8 mouse cellular contexts compared by ENCODE assay signal in the genomic region with DNA sequence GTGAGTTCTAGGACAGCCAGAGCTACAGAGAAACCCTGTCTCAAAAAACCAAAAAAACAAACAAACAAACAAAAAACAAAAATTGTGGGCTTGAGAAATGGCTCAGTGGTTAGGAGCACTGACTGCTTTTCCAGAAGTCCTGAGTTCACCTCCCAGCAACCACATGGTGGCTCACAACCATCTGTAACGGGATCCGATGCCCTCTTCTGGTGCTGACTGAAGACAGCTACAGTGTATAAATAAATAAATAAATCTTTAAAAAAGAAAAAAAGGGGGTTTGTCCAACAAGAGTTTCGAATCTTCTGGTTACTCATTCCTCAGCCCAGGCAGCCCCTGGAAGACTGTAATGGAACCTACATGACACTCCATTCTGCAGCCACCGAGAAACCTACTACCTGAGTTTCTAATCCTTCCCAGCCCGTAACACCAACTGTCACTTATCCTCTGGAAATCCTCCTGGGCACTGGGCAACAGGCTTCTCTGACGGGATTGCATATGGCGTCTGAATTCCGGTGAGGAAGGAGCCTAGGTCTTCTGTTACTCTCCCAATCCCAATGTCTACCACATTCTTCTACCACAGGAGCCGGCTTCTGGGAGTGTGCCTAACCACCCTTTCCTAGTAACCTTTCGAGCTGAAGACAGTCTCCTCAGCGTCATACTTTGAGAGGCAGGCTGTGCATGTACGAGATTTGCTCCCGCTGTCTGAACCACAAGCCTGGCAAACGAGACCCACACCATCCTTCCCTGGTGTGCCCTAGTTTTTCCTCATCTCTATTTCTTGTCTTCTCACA. TPM values are rescaled to one million over a fixed set of nuclear protein-coding genes. Genes with fewer than 3 reads are reported as not detected.
DNase-seq lines count a peak whose midpoint lies in the region; ATAC-seq and TF ChIP-seq lines count a peak whose summit lies in the region.

No protein-coding gene starts in this region.

- WGBS in kidney, adult 2 months, result 51% methylated on average over 14 of the region's 14 CpGs
- WGBS in heart, embryonic 16.5 days, result 56% methylated on average over 14 of the region's 14 CpGs
- WGBS in midbrain, embryonic 11.5 days, result 70% methylated on average over 14 of the region's 14 CpGs

- TF ChIP-seq CTCF in kidney, adult 2 months (conservative IDR thresholded peaks at IDR 0.05; ENCODE audit: insufficient read depth, insufficient read length, low read depth, low read length), result 0 out of 2 replicates have a peak, but pooled peaks have one; percentile 14
- TF ChIP-seq CTCF in MEL (IDR thresholded peaks at IDR 0.05 in 2 of 3, conservative IDR thresholded peaks at IDR 0.05 in 1 of 3; ENCODE audit: control insufficient read depth in 1 of 3, insufficient read depth in 1 of 3, low read depth in 2 of 3, low read length in 3 of 3, poor library complexity in 1 of 3, severe bottlenecking in 1 of 3), result peak in 2 of 3 experiments; percentile 7 to 39; a peak in 2 of 6 replicates

- no peaks in the 10 kb centered on the region for H3K27me3 ChIP-seq in kidney, adult 2 months (replicated peaks; ENCODE audit: control insufficient read depth, insufficient read depth, low read length)
- no peaks in the 10 kb centered on the region for H3K27me3 ChIP-seq in MEL (ENCODE audit: control insufficient read depth in 1 of 2, insufficient read depth in 2 of 2, low read length in 2 of 2)
- H3K27me3 ChIP-seq in heart, embryonic 16.5 days (ENCODE audit: control insufficient read depth, insufficient read depth, low read length), result no peaks in the 10 kb centered on the region
- no peaks in the 10 kb centered on the region for H3K27me3 ChIP-seq in midbrain, embryonic 11.5 days (ENCODE audit: control insufficient read depth, insufficient read depth, low read length)

- peak overlapping the region; percentile 80 for H3K4me3 ChIP-seq in kidney, adult 2 months (ENCODE audit: insufficient read depth, low read depth, low read length)
- peak overlapping the region; percentile 39 to 88 for H3K4me3 ChIP-seq in MEL (ENCODE audit: control insufficient read depth in 1 of 2, insufficient read depth in 1 of 2, low read depth in 2 of 2, low read length in 2 of 2)
- peak overlapping the region; percentile 91 for H3K4me3 ChIP-seq in heart, embryonic 16.5 days (ENCODE audit: low read length)
- H3K4me3 ChIP-seq in midbrain, embryonic 11.5 days (ENCODE audit: low read depth, low read length), result peak overlapping the region; percentile 70; the same call in 1 of the 2 replicates

- H3K9ac ChIP-seq in MEL (ENCODE audit: control insufficient read depth, low read depth, low read length, poor library complexity, severe bottlenecking), result peak overlapping the region; percentile 28
- H3K9ac ChIP-seq in heart, embryonic 16.5 days (ENCODE audit: low read length), result peak overlapping the region; percentile 96
- H3K9ac ChIP-seq in midbrain, embryonic 11.5 days (ENCODE audit: low read length), result peak overlapping the region; percentile 97

- DNase-seq in kidney, adult 2 months, result no peak
- no peak for DNase-seq in kidney, adult 11 months
- no peak for DNase-seq in MEL (ENCODE audit: low read depth, low spot score)
- peak; percentile 87 for DNase-seq in midbrain, embryonic 11.5 days (ENCODE audit: low spot score, missing footprints)
- no peak for DNase-seq in thymus, postnatal 14 days
- no peak for DNase-seq in layer of hippocampus, adult 9-10 months (ENCODE audit: low spot score)
- DNase-seq in T-cell, adult 2 months (ENCODE audit: low spot score), result no peak

- no peak overlapping the region for H3K27ac ChIP-seq in kidney, adult 2 months (ENCODE audit: insufficient read depth, low read depth, low read length)
- peak overlapping the region; percentile 21 for H3K27ac ChIP-seq in MEL (ENCODE audit: control insufficient read depth, low read depth, low read length)
- H3K27ac ChIP-seq in heart, embryonic 16.5 days (ENCODE audit: low read length), result peak overlapping the region; percentile 98
- no peak overlapping the region for H3K27ac ChIP-seq in midbrain, embryonic 11.5 days (ENCODE audit: low read depth, low read length)

- no peak for ATAC-seq in heart, embryonic 16.5 days (replicated peaks; ENCODE audit: extremely low read depth, insufficient read depth, low FRiP score)
- no peak for ATAC-seq in midbrain, embryonic 11.5 days (ENCODE audit: low FRiP score)

- no peak for TF ChIP-seq EP300 in MEL (IDR thresholded peaks at IDR 0.05; ENCODE audit: low read depth in 1 of 2, low read length in 2 of 2)

- no peaks in the 10 kb centered on the region; the same call in 1 of the 2 replicates for H3K36me3 ChIP-seq in kidney, adult 2 months (ENCODE audit: control insufficient read depth, insufficient read depth, low read length)
- peaks cover 6 to 7% of the 10 kb centered on the region in 2 experiments for H3K36me3 ChIP-seq in MEL (ENCODE audit: control insufficient read depth in 1 of 2, insufficient read depth in 2 of 2, low read length in 2 of 2)
- peaks cover 25% of the 10 kb centered on the region for H3K36me3 ChIP-seq in heart, embryonic 16.5 days (ENCODE audit: control insufficient read depth, insufficient read depth)
- H3K36me3 ChIP-seq in midbrain, embryonic 11.5 days (ENCODE audit: control insufficient read depth, insufficient read depth, low read length), result peaks cover 10% of the 10 kb centered on the region

- TF ChIP-seq RAD21 in MEL (IDR thresholded peaks at IDR 0.05; ENCODE audit: low read depth, low read length), result no peak

- peaks cover 17% of the 10 kb centered on the region for H3K79me2 ChIP-seq in MEL (ENCODE audit: control insufficient read depth, insufficient read depth, low read length, poor library complexity)

- H3K4me2 ChIP-seq in heart, embryonic 16.5 days (ENCODE audit: low read depth, low read length), result peak overlapping the region; percentile 80
- H3K4me2 ChIP-seq in midbrain, embryonic 11.5 days, result peak overlapping the region; percentile 81

- H3K4me1 ChIP-seq in kidney, adult 2 months (ENCODE audit: control insufficient read depth, insufficient read depth, low read length), result peaks cover 9% of the 10 kb centered on the region; the same call in 1 of the 2 replicates
- peaks cover 3 to 12% of the 10 kb centered on the region in 2 experiments; a peak in 3 of 4 replicates for H3K4me1 ChIP-seq in MEL (ENCODE audit: control insufficient read depth in 1 of 2, insufficient read depth in 2 of 2, low read length in 2 of 2)
- H3K4me1 ChIP-seq in heart, embryonic 16.5 days (ENCODE audit: control insufficient read depth, insufficient read depth, low read length), result peaks cover 13% of the 10 kb centered on the region
- peaks cover 9% of the 10 kb centered on the region for H3K4me1 ChIP-seq in midbrain, embryonic 11.5 days (ENCODE audit: control insufficient read depth, insufficient read depth, low read length)

- no peaks in the 10 kb centered on the region for H3K9me3 ChIP-seq in MEL (replicated peaks; ENCODE audit: insufficient read depth, low read length)
- no peaks in the 10 kb centered on the region for H3K9me3 ChIP-seq in heart, embryonic 16.5 days (replicated peaks; ENCODE audit: control insufficient read depth, low read length)
- no peaks in the 10 kb centered on the region for H3K9me3 ChIP-seq in midbrain, embryonic 11.5 days (ENCODE audit: control insufficient read depth, low read length)

- TF ChIP-seq POLR2A in kidney, adult 2 months (IDR thresholded peaks at IDR 0.05; ENCODE audit: low read depth, low read length), result no peak
- TF ChIP-seq POLR2A in MEL (IDR thresholded peaks at IDR 0.05; ENCODE audit: control insufficient read depth in 1 of 2, insufficient read depth in 1 of 2, low read depth in 1 of 2, low read length in 2 of 2, poor library complexity in 1 of 2), result no peak

TF ChIP-seq in MEL, 35 proteins besides CTCF, POLR2A, EP300 and RAD21:
- TF ChIP-seq MAZ (IDR thresholded peaks at IDR 0.05; ENCODE audit: low read depth, low read length), result no peak
- TF ChIP-seq SMC3 (IDR thresholded peaks at IDR 0.05; ENCODE audit: low read depth, low read length), result 0 out of 2 replicates have a peak, but pooled peaks have one; percentile 11

RNA-seq across cellular contexts. Expression of a gene that starts 1.5 kb away (rescaled TPM):
- 45.6 and 48.9 TPM in 2 replicates for polyA plus RNA-seq in kidney, adult 2 months (2012; rRNA removed)
- 33.7 and 36.3 TPM in 2 replicates for total RNA-seq in MEL (2012; rRNA removed)
- polyA plus RNA-seq in MEL (2012; ENCODE audit: insufficient read depth in 1 of 2, insufficient read length in 2 of 2, low read depth in 1 of 2, low replicate concordance in 2 of 2, missing spikeins in 1 of 2), result 10 to 100 TPM in 1 of 2 experiments, not detected in 1; 36.1 TPM
- 44.4 and 45.5 TPM in 2 replicates for polyA plus RNA-seq in heart, embryonic 16.5 days (2015; fragmentation: Nextera tagmentation; extraction: Ambion mirVana)
- polyA plus RNA-seq in midbrain, embryonic 11.5 days (2014; fragmentation: Nextera tagmentation; extraction: Ambion mirVana), result 27.4 and 28.2 TPM in 2 replicates

RNA-seq across cellular contexts. Expression of a gene that starts 20.9 kb away (rescaled TPM):
- 2.6 and 3.8 TPM in 2 replicates for polyA plus RNA-seq in kidney, adult 2 months (2012; rRNA removed)
- total RNA-seq in MEL (2012; rRNA removed), result 2.0 and 3.1 TPM in 2 replicates
- 1 to 10 TPM in 1 of 2 experiments, not detected in 1; 5.5 TPM for polyA plus RNA-seq in MEL (2012; ENCODE audit: insufficient read depth in 1 of 2, insufficient read length in 2 of 2, low read depth in 1 of 2, low replicate concordance in 2 of 2, missing spikeins in 1 of 2)
- polyA plus RNA-seq in heart, embryonic 16.5 days (2015; fragmentation: Nextera tagmentation; extraction: Ambion mirVana), result 4.8 and 5.8 TPM in 2 replicates
- 0.36 and 0.79 TPM in 2 replicates for polyA plus RNA-seq in midbrain, embryonic 11.5 days (2014; fragmentation: Nextera tagmentation; extraction: Ambion mirVana)

RNA-seq across cellular contexts. Expression of a gene that starts 30.9 kb away (rescaled TPM):
- 36.2 and 39.3 TPM in 2 replicates for polyA plus RNA-seq in kidney, adult 2 months (2012; rRNA removed)
- 22.2 and 26.6 TPM in 2 replicates for total RNA-seq in MEL (2012; rRNA removed)
- 10 to 100 TPM in 1 of 2 experiments, not detected in 1; 29.1 TPM for polyA plus RNA-seq in MEL (2012; ENCODE audit: insufficient read depth in 1 of 2, insufficient read length in 2 of 2, low read depth in 1 of 2, low replicate concordance in 2 of 2, missing spikeins in 1 of 2)
- 42.4 and 42.7 TPM in 2 replicates for polyA plus RNA-seq in heart, embryonic 16.5 days (2015; fragmentation: Nextera tagmentation; extraction: Ambion mirVana)
- polyA plus RNA-seq in midbrain, embryonic 11.5 days (2014; fragmentation: Nextera tagmentation; extraction: Ambion mirVana), result 38.8 and 40.4 TPM in 2 replicates

RNA-seq across cellular contexts. Expression of a gene that starts 31.3 kb away (rescaled TPM):
- 19.7 and 22.7 TPM in 2 replicates for polyA plus RNA-seq in kidney, adult 2 months (2012; rRNA removed)
- 180 and 181 TPM in 2 replicates for total RNA-seq in MEL (2012; rRNA removed)
- 100 to 1,000 TPM in 1 of 2 experiments, not detected in 1; 198 TPM for polyA plus RNA-seq in MEL (2012; ENCODE audit: insufficient read depth in 1 of 2, insufficient read length in 2 of 2, low read depth in 1 of 2, low replicate concordance in 2 of 2, missing spikeins in 1 of 2)
- 154 and 173 TPM in 2 replicates for polyA plus RNA-seq in heart, embryonic 16.5 days (2015; fragmentation: Nextera tagmentation; extraction: Ambion mirVana)
- polyA plus RNA-seq in midbrain, embryonic 11.5 days (2014; fragmentation: Nextera tagmentation; extraction: Ambion mirVana), result 252 and 256 TPM in 2 replicates

Comparison
In these comparisons a context has a peak if more than half of its experiments do, and no peak if none do; other contexts are left out.
1. H3K27ac ChIP-seq: peak in MEL (single experiment) and heart, embryonic 16.5 days (single experiment); none in kidney, adult 2 months (single experiment) and midbrain, embryonic 11.5 days (single experiment).
2. H3K9ac ChIP-seq: peak in every context shown above with its lines; median percentile 97 in midbrain, embryonic 11.5 days; 96 in heart, embryonic 16.5 days; 28 in MEL.
3. Peak in every context shown above with its lines, with median percentiles within 50 percentile points of each other: H3K4me3 ChIP-seq.